Mouse (Mus musculus): Measurements from ENCODE around the gene Ptgis. TPM values are rescaled to one million over a fixed set of nuclear protein-coding genes. Genes with fewer than 3 reads are reported as not detected.

Gene Ptgis
- polyA plus RNA-seq, 1 experiment from 2014 or later: 12.9 TPM

DNA sequence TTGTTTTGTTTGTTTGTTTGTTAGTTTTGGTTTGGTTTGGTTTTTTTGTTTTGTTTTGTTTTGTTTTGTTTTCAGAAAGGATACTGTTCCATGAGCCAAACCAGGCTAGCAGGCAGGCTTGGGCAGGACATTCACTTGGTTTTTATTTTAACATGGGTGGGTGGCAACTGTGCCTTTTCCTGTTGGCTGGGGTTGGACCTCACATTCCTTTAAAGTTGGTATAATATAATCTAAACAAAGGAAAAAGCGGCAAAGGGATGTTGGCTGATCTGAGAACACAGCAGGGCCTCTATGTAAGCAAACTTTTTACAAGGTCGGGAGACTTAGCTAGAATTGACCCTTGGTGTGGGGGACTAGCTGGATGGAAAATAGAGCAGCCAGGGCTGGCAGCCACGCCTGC lies 17.4 kb upstream of the Ptgis start:
- WGBS: 51% methylated on average over 3 of the region's 3 CpGs
- Histone ChIP-seq H3K9me3 (replicated peaks; ENCODE audit: control insufficient read depth, low read length) (no peaks in the 10 kb centered on the region), H3K4me1 (ENCODE audit: control insufficient read depth, insufficient read depth, low read length) (no peaks in the 10 kb centered on the region; the same call in 1 of the 2 replicates), H3K4me2 (ENCODE audit: low read depth, low read length) (no peak overlapping the region), H3K27ac (replicated peaks; ENCODE audit: low read depth, low read length) (no peak overlapping the region), H3K4me3 (ENCODE audit: low read depth, low read length) (no peak overlapping the region), H3K9ac (replicated peaks; ENCODE audit: low read length) (no peak overlapping the region), H3K36me3 (replicated peaks; ENCODE audit: control insufficient read depth, insufficient read depth, low read depth, low read length) (no peaks in the 10 kb centered on the region), H3K27me3 (ENCODE audit: control insufficient read depth, insufficient read depth, low read length) (no peaks in the 10 kb centered on the region)
- no peak for ATAC-seq (replicated peaks; ENCODE audit: insufficient number of reproducible peaks, low FRiP score, low TSS enrichment, low read depth)
- no peak for DNase-seq (ENCODE audit: low spot score)

DNA sequence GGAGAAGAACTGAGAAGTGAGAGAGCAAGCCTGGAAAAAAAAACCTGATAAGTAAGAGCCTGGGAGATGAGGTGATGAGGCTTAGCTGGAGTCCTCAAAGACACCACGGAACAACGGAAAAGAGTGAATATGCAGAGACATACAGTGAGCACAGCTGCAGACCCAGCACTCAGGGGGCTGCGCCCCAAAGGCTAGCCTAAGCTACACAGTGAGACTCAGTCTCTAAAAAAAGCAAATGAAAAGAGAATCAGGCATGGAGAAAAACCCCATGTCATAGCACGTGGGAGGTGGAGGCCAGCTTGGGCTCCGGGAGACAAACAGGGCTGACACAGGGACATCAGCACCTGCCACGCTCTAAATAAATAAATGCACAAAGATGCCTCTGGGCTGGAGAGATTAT lies 14.4 kb upstream of the Ptgis start:
- Histone ChIP-seq H3K9me3 (replicated peaks; ENCODE audit: control insufficient read depth, low read length) (no peaks in the 10 kb centered on the region), H3K4me1 (ENCODE audit: control insufficient read depth, insufficient read depth, low read length) (peaks cover 3% of the 10 kb centered on the region; the same call in 1 of the 2 replicates), H3K36me3 (replicated peaks; ENCODE audit: control insufficient read depth, insufficient read depth, low read depth, low read length) (no peaks in the 10 kb centered on the region), H3K27ac (replicated peaks; ENCODE audit: low read depth, low read length) (no peak overlapping the region), H3K4me2 (ENCODE audit: low read depth, low read length) (no peak overlapping the region), H3K27me3 (ENCODE audit: control insufficient read depth, insufficient read depth, low read length) (no peaks in the 10 kb centered on the region), H3K9ac (replicated peaks; ENCODE audit: low read length) (no peak overlapping the region), H3K4me3 (ENCODE audit: low read depth, low read length) (no peak overlapping the region)
- 81% methylated on average over 6 of the region's 6 CpGs for WGBS
- DNase-seq (ENCODE audit: low spot score) (no peak), ATAC-seq (replicated peaks; ENCODE audit: insufficient number of reproducible peaks, low FRiP score, low TSS enrichment, low read depth) (no peak)

DNA sequence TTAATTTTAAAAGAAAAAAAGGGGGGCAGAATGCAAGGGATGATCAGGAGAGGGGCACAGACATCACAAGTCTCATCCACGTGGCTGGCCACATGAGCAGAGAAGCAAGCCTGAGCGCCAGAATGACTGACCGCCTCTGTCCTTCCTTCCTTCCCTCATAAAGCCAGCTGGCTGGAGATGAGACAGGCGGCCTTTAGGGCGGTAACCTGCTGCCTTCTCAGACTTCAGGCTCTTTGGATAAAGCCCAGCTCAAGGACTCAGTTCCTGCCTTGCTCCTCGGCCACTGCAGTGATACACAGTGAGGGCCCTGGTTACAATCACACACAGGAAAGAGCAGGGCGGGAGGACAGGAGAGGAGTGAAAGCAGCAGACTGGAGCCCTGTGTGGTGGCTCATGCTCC lies 13.8 kb upstream of the Ptgis start:
- no peak for ATAC-seq (replicated peaks; ENCODE audit: insufficient number of reproducible peaks, low FRiP score, low TSS enrichment, low read depth)

DNA sequence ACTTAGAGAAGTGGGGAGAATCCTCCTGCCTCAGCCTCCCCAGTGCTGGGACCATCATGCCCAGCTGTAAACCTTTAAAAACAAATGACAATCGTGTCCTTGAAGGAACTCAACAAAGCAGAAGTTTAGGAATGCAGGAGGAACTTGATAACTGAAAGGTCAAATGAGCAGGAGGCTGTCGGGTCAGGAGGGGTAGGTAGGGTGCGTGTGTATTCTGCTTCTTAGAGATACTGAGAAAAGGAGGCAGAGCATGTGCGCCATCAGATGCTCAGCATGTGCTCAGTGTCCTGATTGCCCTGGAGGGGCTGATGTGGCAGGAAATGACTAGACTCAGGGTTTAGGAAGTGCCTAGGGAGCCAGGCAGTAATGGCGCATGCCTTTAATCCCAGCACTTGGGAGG lies 13.1 kb upstream of the Ptgis start:
- H3K27ac ChIP-seq (replicated peaks; ENCODE audit: low read depth, low read length): no peak overlapping the region
- peaks cover 3% of the 10 kb centered on the region; the same call in 1 of the 2 replicates for H3K4me1 ChIP-seq (ENCODE audit: control insufficient read depth, insufficient read depth, low read length)
- no peak overlapping the region for H3K9ac ChIP-seq (replicated peaks; ENCODE audit: low read length)
- H3K9me3 ChIP-seq (replicated peaks; ENCODE audit: control insufficient read depth, low read length): no peaks in the 10 kb centered on the region
- H3K4me3 ChIP-seq (ENCODE audit: low read depth, low read length): no peak overlapping the region
- ATAC-seq (replicated peaks; ENCODE audit: insufficient number of reproducible peaks, low FRiP score, low TSS enrichment, low read depth) (no peak), DNase-seq (ENCODE audit: low spot score) (no peak)
- H3K36me3 ChIP-seq (replicated peaks; ENCODE audit: control insufficient read depth, insufficient read depth, low read depth, low read length): no peaks in the 10 kb centered on the region
- H3K4me2 ChIP-seq (ENCODE audit: low read depth, low read length): no peak overlapping the region
- WGBS: 82% methylated on average over 5 of the region's 5 CpGs
- H3K27me3 ChIP-seq (ENCODE audit: control insufficient read depth, insufficient read depth, low read length): no peaks in the 10 kb centered on the region

More for the DNA sequence above, 13.8 kb upstream of the Ptgis start:
- 71% methylated on average over 7 of the region's 7 CpGs for WGBS
- no peak overlapping the region for H3K9ac ChIP-seq (replicated peaks; ENCODE audit: low read length)
- H3K27me3 ChIP-seq (ENCODE audit: control insufficient read depth, insufficient read depth, low read length): no peaks in the 10 kb centered on the region
- no peak overlapping the region for H3K27ac ChIP-seq (replicated peaks; ENCODE audit: low read depth, low read length)
- H3K4me1 ChIP-seq (ENCODE audit: control insufficient read depth, insufficient read depth, low read length): peaks cover 3% of the 10 kb centered on the region; the same call in 1 of the 2 replicates
- no peak for DNase-seq (ENCODE audit: low spot score)
- no peak overlapping the region for H3K4me2 ChIP-seq (ENCODE audit: low read depth, low read length)
- H3K36me3 ChIP-seq (replicated peaks; ENCODE audit: control insufficient read depth, insufficient read depth, low read depth, low read length): no peaks in the 10 kb centered on the region
- no peaks in the 10 kb centered on the region for H3K9me3 ChIP-seq (replicated peaks; ENCODE audit: control insufficient read depth, low read length)
- no peak overlapping the region for H3K4me3 ChIP-seq (ENCODE audit: low read depth, low read length)

DNA sequence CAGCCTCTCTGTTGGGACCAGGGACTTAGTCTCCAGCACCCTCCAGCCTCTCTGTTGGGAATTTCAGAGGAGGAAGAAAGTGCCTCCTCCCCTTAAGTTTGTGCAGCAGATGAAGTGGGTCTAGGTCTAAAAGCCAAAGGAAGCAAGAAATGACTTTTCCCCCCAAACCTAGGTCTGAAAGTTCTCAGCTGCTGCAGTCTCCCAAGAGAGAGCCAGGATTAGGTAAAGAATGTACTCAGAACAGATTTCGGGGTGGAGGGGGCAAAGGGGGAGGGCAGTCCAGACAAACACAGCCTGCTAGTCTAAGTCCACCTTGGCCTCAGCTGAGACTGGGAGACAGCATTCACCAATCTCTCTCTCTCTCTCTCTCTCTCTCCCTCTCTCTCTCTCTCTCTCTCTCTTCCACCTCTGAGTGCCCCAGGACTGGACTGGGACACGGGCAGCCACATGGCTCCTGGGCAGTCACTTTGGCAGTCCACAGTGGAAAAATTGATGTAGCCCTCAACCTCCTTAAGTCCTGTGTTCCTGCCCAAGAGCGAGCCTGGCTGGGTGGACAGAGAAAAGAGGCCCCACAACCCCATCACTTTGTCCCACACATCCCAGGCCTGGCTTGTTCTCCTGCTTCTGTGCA lies 11.8 kb upstream of the Ptgis start:
- H3K9ac ChIP-seq (replicated peaks; ENCODE audit: low read length): no peak overlapping the region
- DNase-seq (ENCODE audit: low spot score) (no peak), ATAC-seq (replicated peaks; ENCODE audit: insufficient number of reproducible peaks, low FRiP score, low TSS enrichment, low read depth) (no peak)
- no peak overlapping the region for H3K4me2 ChIP-seq (ENCODE audit: low read depth, low read length)
- no peaks in the 10 kb centered on the region for H3K27me3 ChIP-seq (ENCODE audit: control insufficient read depth, insufficient read depth, low read length)
- H3K27ac ChIP-seq (replicated peaks; ENCODE audit: low read depth, low read length): no peak overlapping the region
- no peaks in the 10 kb centered on the region for H3K9me3 ChIP-seq (replicated peaks; ENCODE audit: control insufficient read depth, low read length)
- 37% methylated on average over 3 of the region's 3 CpGs for WGBS
- no peaks in the 10 kb centered on the region for H3K36me3 ChIP-seq (replicated peaks; ENCODE audit: control insufficient read depth, insufficient read depth, low read depth, low read length)
- H3K4me3 ChIP-seq (ENCODE audit: low read depth, low read length): no peak overlapping the region
- peaks cover 3% of the 10 kb centered on the region; the same call in 1 of the 2 replicates for H3K4me1 ChIP-seq (ENCODE audit: control insufficient read depth, insufficient read depth, low read length)

DNA sequence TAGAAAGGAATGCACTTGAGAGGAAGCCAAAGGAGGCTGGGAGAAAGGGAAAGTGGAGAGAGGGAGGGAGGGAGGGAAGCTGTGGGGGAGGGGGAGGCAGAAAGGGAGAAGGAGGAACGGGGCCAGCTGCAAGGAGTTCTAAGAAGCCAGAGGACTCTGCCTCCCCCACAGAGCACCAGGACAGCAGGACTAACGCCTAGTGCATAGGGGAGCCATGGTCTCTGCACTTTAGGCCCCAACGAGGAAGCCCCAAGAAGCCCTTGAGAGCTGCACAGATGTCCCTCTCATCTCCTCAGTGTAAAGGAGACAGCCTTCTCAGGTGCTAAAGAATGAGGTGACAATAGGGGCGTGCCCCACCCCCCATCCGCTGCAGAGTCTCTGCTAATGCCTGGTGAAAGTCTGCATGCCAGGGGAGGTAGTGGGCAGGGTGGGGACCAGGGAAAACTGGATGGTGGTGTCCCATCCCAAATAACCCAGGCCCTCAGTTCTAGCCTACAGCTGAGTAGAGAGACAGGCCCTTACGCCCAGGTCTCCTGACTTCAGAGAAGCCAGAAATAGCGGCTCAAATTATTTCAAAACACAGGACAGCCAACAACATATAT lies 10.4 kb upstream of the Ptgis start:
- no peak overlapping the region for H3K9ac ChIP-seq (replicated peaks; ENCODE audit: low read length)
- H3K4me2 ChIP-seq (ENCODE audit: low read depth, low read length): no peak overlapping the region
- H3K9me3 ChIP-seq (replicated peaks; ENCODE audit: control insufficient read depth, low read length): no peaks in the 10 kb centered on the region

DNA sequence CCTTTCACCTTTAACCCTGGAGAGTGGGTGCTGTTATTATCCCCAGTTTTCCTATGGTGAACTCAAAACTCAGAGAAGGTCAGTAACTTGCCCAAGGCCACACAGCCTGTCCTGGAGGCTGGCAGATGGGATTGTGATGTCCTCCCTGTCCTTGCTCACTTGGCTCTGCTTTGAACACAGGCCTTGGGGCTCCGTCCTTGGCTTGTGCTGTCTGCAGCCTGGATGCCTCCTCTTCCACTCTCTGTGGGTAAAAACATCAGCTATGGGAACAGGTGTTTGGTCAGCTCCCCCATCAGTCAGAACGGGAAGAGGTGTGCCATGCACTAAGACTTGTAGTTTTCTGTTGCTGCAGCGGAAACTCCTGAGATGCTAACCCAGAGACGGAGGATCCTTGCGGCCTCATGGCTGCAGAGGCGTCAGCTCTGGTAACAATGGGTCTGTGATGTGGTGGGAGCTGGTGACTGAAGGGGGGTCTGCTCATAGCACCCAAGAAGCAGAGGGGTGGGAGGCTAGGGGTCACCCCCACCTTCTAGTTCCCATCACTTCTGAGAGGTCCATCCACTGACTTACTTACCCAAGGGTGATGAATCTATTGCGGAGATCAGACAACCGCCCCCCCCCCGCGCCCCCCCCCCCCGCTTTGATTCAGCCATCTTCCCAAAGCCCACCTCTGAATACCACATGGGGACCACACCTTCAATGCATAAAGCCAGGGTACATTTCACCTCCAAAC lies 9.8 kb upstream of the Ptgis start:
- Histone ChIP-seq H3K27ac (replicated peaks; ENCODE audit: low read depth, low read length) (no peak overlapping the region), H3K36me3 (replicated peaks; ENCODE audit: control insufficient read depth, insufficient read depth, low read depth, low read length) (no peaks in the 10 kb centered on the region), H3K9ac (replicated peaks; ENCODE audit: low read length) (no peak overlapping the region), H3K9me3 (replicated peaks; ENCODE audit: control insufficient read depth, low read length) (no peaks in the 10 kb centered on the region), H3K4me1 (ENCODE audit: control insufficient read depth, insufficient read depth, low read length) (peaks cover 3% of the 10 kb centered on the region; the same call in 1 of the 2 replicates), H3K4me3 (ENCODE audit: low read depth, low read length) (no peak overlapping the region), H3K27me3 (ENCODE audit: control insufficient read depth, insufficient read depth, low read length) (no peaks in the 10 kb centered on the region), H3K4me2 (ENCODE audit: low read depth, low read length) (no peak overlapping the region)
- DNase-seq (ENCODE audit: low spot score) (no peak), ATAC-seq (replicated peaks; ENCODE audit: insufficient number of reproducible peaks, low FRiP score, low TSS enrichment, low read depth) (no peak)
- WGBS: 43% methylated on average over 11 of the region's 11 CpGs

More for the DNA sequence above, 10.4 kb upstream of the Ptgis start:
- Histone ChIP-seq H3K36me3 (replicated peaks; ENCODE audit: control insufficient read depth, insufficient read depth, low read depth, low read length) (no peaks in the 10 kb centered on the region), H3K4me1 (ENCODE audit: control insufficient read depth, insufficient read depth, low read length) (peaks cover 3% of the 10 kb centered on the region; the same call in 1 of the 2 replicates), H3K4me3 (ENCODE audit: low read depth, low read length) (no peak overlapping the region), H3K27ac (replicated peaks; ENCODE audit: low read depth, low read length) (no peak overlapping the region), H3K27me3 (ENCODE audit: control insufficient read depth, insufficient read depth, low read length) (no peaks in the 10 kb centered on the region)
- peak; percentile 20; the same call in 1 of the 2 replicates for ATAC-seq (replicated peaks; ENCODE audit: insufficient number of reproducible peaks, low FRiP score, low TSS enrichment, low read depth)
- 34% methylated on average over 7 of the region's 7 CpGs for WGBS
- peak; percentile 47 for DNase-seq (ENCODE audit: low spot score)

DNA sequence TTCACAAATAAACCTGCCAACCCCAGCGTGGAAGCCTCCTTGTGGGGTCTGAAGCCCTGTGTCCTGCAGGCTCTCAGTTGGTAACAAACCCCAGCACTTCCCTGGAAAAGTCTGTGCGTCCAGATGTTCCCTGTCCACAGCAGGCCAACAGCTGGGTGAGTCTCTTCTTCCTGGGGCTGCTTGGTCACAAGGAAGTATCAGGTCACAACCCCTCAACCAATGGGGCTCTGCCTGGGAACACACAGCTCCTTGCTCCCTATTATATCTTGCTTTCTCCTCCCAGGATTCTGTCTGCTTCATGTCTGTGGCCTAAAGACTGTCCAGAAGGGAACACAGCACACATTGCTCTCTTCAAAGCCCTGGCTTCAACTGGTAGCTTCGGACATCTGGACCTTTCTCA lies 9.2 kb upstream of the Ptgis start:
- 45% methylated on average over 3 of the region's 3 CpGs for WGBS
- Histone ChIP-seq H3K27ac (replicated peaks; ENCODE audit: low read depth, low read length) (no peak overlapping the region), H3K4me1 (ENCODE audit: control insufficient read depth, insufficient read depth, low read length) (0 out of 2 replicates have a peak, but pooled peaks cover 3% of the 10 kb centered on the region)

More for the DNA sequence above, 9.2 kb upstream of the Ptgis start:
- no peak for ATAC-seq (replicated peaks; ENCODE audit: insufficient number of reproducible peaks, low FRiP score, low TSS enrichment, low read depth)
- H3K36me3 ChIP-seq (replicated peaks; ENCODE audit: control insufficient read depth, insufficient read depth, low read depth, low read length): no peaks in the 10 kb centered on the region
- no peak overlapping the region for H3K4me3 ChIP-seq (ENCODE audit: low read depth, low read length)
- H3K9me3 ChIP-seq (replicated peaks; ENCODE audit: control insufficient read depth, low read length): no peaks in the 10 kb centered on the region
- no peaks in the 10 kb centered on the region for H3K27me3 ChIP-seq (ENCODE audit: control insufficient read depth, insufficient read depth, low read length)
- no peak for DNase-seq (ENCODE audit: low spot score)
- H3K4me2 ChIP-seq (ENCODE audit: low read depth, low read length): no peak overlapping the region
- H3K9ac ChIP-seq (replicated peaks; ENCODE audit: low read length): no peak overlapping the region

Measured in embryonic facial prominence, embryonic 11.5 days (tissue).